Mouse (Mus musculus) ES-Bruce4 (cell line): ENCODE measurements at regions not wholly inside any gene's neighbourhood (a gene's known extent, or its start where the extent isn't known, plus 50 kb on each side); places are given as distances from the start of the nearest gene placed in this dataset.

Experiments used
- EP300 ChIP-seq: IDR thresholded peaks from 2 replicates; pipeline ENCODE4 v1.6.1; 2011; ENCODE audit warnings: low read depth, low read length; ENCODE audit not compliant: insufficient read depth
- POLR2A ChIP-seq: IDR thresholded peaks from one replicate; pipeline ENCODE4 v1.8.1; 2011; ENCODE audit warnings: low read length; ENCODE audit not compliant: insufficient read depth

- TF ChIP-seq POLR2A (no peak), EP300 (no peak)
Observed at GRCm38 (mm10) chr7:113060991-113061390, 107.2 kb downstream of the Rassf10 start.
